Mouse (Mus musculus) kidney, embryonic 14.5 days (tissue): ENCODE data around the gene Trim47. TPM values are rescaled to one million over a fixed set of nuclear protein-coding genes. Genes with fewer than 3 reads are reported as not detected.

Experiments
- ATAC-seq: fragments of 200-750 bp; cut with Nextera tagmentation; 2 replicates; pipeline ENCODE4 v1.8.0; 2017; ENCODE audit warnings: moderate number of reproducible peaks, mild to moderate bottlenecking, moderate TSS enrichment, moderate library complexity; ENCODE audit not compliant: low FRiP score, low TSS enrichment
- H3K27ac ChIP-seq: fragments of 300-500 bp; sonication (generic); 2 replicates; pipeline ENCODE4 v1.5.1; 2014; ENCODE audit warnings: low read depth, mild to moderate bottlenecking, low read length, moderate library complexity, mixed read lengths
- H3K27me3 ChIP-seq: fragments of 300-500 bp; sonication (generic); 2 replicates; pipeline ENCODE4 v1.6.1; 2014; ENCODE audit warnings: mild to moderate bottlenecking, low read length; ENCODE audit not compliant: control insufficient read depth, insufficient read depth
- H3K36me3 ChIP-seq: fragments of 300-500 bp; sonication (generic); 2 replicates; pipeline ENCODE4 v1.6.1; 2014; ENCODE audit warnings: low read length, mixed read lengths; ENCODE audit not compliant: control insufficient read depth, insufficient read depth
- H3K4me1 ChIP-seq: fragments of 300-500 bp; sonication (generic); 2 replicates; pipeline ENCODE4 v1.6.1; 2014; ENCODE audit warnings: low read length, mixed read lengths; ENCODE audit not compliant: control insufficient read depth, insufficient read depth
- H3K4me2 ChIP-seq: fragments of 300-500 bp; sonication (generic); replicated peaks from 2 replicates; pipeline ENCODE4 v1.6.1; 2014; ENCODE audit warnings: low read depth, mild to moderate bottlenecking, low read length
- H3K4me3 ChIP-seq: fragments of 300-500 bp; sonication (generic); 2 replicates; pipeline ENCODE4 v1.5.1; 2014; ENCODE audit warnings: mild to moderate bottlenecking, low read length
- H3K9ac ChIP-seq: fragments of 300-500 bp; sonication (generic); 2 replicates; pipeline ENCODE4 v1.6.1; 2014; ENCODE audit warnings: low read depth, mild to moderate bottlenecking, low read length, moderate library complexity
- H3K9me3 ChIP-seq: fragments of 300-500 bp; sonication (generic); 2 replicates; pipeline ENCODE4 v1.6.1; 2016; ENCODE audit warnings: low read length; ENCODE audit not compliant: control insufficient read depth
- WGBS: fragments of 180-500 bp; shearing (Covaris S2); extraction: QIAGEN DNeasy Blood & Tissue Kit; methylation state at CpG from one replicate; pipeline ENCODE4 v1.1.7; 2014; 5-methylcytosine and 5-hydroxymethylcytosine counted together
- polyA plus RNA-seq: library from polyadenylated mRNA; unstranded; fragments of >200 nt; fragmentation: Nextera tagmentation; extraction: Ambion mirVana; gene quantifications from 2 replicates; pipeline ENCODE4 v1.2.1, GENCODE M21; 2014

The Trim47 gene
- polyA plus RNA-seq, 1 experiment from 2014 or later, result 12.8 TPM

DNA sequence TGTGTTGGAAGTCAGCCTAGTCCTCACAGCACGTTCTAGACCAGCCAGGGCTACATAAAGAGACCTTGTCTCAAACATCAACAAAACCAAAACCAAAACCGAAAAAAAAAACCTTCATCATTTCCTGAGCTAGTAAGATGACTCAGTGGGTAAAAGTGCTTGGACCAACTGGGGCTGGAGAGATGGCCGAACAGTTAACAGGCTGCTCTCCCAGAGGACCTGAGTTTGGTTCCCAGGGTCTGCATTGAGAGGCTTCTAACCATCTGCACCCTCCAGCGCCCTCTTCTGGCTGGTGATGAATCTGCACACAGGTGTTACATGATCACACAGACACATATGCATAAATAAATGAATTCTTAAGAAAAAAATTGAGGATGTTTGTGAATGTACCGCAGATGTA is 55.5 kb downstream of the Trim47 start:
- Histone ChIP-seq H3K4me3 (no peak overlapping the region), H3K9me3 (no peaks in the 10 kb centered on the region), H3K4me1 (no peaks in the 10 kb centered on the region), H3K27ac (no peak overlapping the region), H3K9ac (no peak overlapping the region), H3K36me3 (no peaks in the 10 kb centered on the region), H3K4me2 (no peak overlapping the region), H3K27me3 (no peaks in the 10 kb centered on the region)
- no peak for ATAC-seq
- 63% methylated on average over 5 of the region's 5 CpGs for WGBS

DNA sequence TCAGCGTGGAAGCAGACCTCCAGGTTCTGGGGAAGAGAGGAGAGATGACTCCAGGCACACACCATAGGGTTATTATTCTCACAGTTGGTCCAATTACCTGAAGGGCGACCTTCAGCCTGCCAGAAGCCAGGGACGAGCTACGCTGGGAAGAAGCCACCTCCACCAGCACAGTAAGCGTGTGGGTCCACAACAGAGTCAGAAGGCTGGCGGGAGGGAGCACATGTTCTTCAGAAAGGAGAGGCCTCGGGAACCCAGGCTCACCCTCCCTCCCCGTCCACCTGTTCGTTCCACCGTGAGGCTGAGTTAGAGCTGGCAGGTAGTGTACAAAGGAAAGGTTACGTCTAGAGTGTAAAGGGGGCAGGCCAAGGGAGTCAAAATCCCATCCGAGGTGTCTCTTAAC is 61.7 kb downstream of the Trim47 start:
- no peak overlapping the region for H3K9ac ChIP-seq
- H3K36me3 ChIP-seq, result peaks cover 17% of the 10 kb centered on the region
- no peaks in the 10 kb centered on the region for H3K9me3 ChIP-seq
- H3K4me2 ChIP-seq, result no peak overlapping the region
- no peak overlapping the region for H3K4me3 ChIP-seq
- ATAC-seq, result no peak
- H3K4me1 ChIP-seq, result no peaks in the 10 kb centered on the region
- 85% methylated on average over 12 of the region's 12 CpGs for WGBS
- no peak overlapping the region for H3K27ac ChIP-seq
- H3K27me3 ChIP-seq, result no peaks in the 10 kb centered on the region

DNA sequence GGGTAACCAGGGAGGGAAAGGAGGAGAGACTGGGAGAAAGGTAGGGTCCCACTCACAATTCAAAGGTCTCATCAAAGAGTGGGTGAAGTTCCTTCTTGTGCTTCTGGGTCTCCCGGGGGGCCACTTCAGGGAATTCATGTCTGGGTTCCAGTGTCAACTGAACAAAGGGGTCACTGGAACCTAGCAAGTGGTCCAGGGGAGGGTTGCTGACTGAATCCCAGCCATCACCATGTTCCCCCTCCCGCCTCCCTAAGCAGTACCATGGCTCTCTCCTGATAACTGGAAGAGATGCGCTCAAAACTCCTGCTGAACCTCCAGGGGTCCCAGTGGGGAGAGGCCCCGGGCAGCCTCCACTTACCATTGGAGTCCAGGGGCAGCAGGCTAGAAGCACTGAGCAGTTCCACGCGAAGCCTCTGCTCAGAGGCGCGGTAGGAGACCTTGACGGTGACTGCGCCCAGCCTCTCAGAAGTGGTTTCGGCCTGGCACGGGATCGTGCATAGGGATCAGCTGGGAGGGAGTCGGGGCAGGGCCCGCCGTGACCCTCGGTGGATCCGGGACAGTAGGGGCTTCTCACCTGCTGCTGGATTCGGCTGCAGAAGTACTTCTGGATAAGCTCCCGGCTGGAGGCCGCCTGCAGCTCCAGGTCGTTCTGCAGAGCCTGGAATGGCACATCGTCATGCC is 62.7 kb downstream of the Trim47 start:
- no peak for ATAC-seq

DNA sequence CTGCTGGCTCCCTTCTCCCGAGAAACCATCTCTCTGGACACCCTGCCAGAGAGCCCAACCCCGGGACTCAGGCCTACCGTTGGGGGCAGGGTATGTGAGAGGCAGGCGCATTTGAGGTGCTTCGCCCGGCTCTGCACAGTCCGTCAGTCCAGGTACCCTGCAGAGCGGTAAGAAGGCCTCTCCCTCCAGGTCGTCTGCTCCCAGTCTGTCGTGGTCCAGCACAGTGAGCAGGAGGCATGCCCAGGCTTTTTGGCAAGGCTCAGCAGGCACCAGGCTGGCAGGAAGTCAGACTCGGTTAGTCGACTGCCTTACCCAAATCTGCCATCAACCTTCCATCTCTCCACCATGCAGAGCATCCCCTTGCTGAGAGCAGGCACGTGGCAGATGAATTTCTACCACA is 63.4 kb downstream of the Trim47 start:
- WGBS, result 74% methylated on average over 13 of the region's 13 CpGs
- Histone ChIP-seq H3K9ac (no peak overlapping the region), H3K9me3 (no peaks in the 10 kb centered on the region), H3K4me1 (no peaks in the 10 kb centered on the region), H3K36me3 (peaks cover 35% of the 10 kb centered on the region), H3K27ac (no peak overlapping the region), H3K4me2 (no peak overlapping the region), H3K4me3 (no peak overlapping the region), H3K27me3 (no peaks in the 10 kb centered on the region)
- no peak for ATAC-seq

More for the DNA sequence above, 62.7 kb downstream of the Trim47 start:
- Histone ChIP-seq H3K4me1 (no peaks in the 10 kb centered on the region), H3K27ac (no peak overlapping the region), H3K4me2 (no peak overlapping the region), H3K9ac (no peak overlapping the region; the same call in 1 of the 2 replicates), H3K27me3 (no peaks in the 10 kb centered on the region), H3K4me3 (no peak overlapping the region), H3K36me3 (peaks cover 28% of the 10 kb centered on the region), H3K9me3 (no peaks in the 10 kb centered on the region)
- 74% methylated on average over 23 of the region's 23 CpGs for WGBS

DNA sequence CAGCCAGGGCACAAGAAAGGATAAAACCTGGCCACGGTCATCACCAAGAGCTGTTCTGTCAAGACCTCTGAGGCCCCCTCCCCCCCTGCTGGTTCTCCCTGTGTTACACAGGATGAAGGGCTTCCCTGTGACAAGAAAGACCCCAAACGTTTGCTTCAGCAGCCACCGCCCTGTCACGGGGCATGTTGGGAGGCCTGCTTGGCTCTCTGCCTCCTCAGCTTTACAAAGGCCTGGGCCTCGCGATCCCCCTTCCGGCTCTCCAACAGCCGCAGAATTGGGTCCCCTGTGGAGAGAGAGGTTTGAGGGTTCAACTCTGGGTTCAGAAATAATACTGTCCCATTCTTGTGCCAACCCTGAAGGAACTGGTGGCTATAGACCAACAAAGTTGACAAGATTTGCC is 64.5 kb downstream of the Trim47 start:
- no peak overlapping the region for H3K27ac ChIP-seq
- H3K36me3 ChIP-seq, result peaks cover 46% of the 10 kb centered on the region
- no peaks in the 10 kb centered on the region for H3K9me3 ChIP-seq
- 76% methylated on average over 8 of the region's 8 CpGs for WGBS
- no peak for ATAC-seq
- H3K27me3 ChIP-seq, result no peaks in the 10 kb centered on the region
- H3K9ac ChIP-seq, result no peak overlapping the region
- no peak overlapping the region for H3K4me2 ChIP-seq
- no peak overlapping the region for H3K4me3 ChIP-seq
- no peaks in the 10 kb centered on the region for H3K4me1 ChIP-seq

DNA sequence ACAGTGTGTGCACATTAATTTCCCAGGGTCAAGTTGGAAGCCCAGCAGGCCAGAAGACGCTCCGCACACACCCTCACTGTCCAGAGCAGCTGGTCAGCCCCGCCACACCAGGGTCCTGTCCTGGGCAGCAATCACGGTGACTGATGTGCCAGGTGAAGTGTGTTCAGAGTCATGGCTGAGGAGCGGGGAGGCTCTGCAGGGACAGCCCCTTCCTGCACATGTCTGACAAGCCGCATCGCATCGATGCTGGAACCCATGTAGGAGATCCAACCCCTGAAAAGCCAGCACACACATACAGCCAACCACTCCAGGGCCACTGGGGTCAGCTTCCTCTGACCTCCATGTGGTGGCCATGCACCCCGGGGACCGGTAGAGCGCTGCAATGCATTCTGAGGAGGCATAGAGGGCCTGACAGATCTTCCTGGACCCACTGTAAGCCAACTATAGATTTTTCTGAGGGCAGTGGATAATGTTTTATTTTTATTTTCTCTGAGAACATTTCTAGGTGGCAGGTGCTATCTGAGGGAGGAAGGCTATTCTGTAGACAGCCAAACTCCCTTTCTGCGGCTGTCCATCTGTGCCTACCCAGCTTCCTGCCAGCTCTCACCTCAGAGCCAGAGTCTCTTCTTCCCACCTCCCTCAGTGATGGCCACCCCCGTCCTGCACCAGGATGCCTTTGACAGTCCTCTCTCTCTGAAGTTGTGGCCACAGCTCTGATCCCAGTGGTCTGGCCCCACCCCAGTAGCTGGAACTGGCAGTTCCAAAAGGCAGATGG is 65.2 kb downstream of the Trim47 start:
- ATAC-seq, result no peak
- H3K36me3 ChIP-seq, result peaks cover 53% of the 10 kb centered on the region
- H3K27ac ChIP-seq, result no peak overlapping the region
- no peak overlapping the region for H3K4me2 ChIP-seq
- no peak overlapping the region for H3K9ac ChIP-seq
- no peaks in the 10 kb centered on the region for H3K4me1 ChIP-seq
- no peaks in the 10 kb centered on the region for H3K27me3 ChIP-seq
- no peaks in the 10 kb centered on the region for H3K9me3 ChIP-seq
- H3K4me3 ChIP-seq, result no peak overlapping the region
- WGBS, result 87% methylated on average over 13 of the region's 13 CpGs

DNA sequence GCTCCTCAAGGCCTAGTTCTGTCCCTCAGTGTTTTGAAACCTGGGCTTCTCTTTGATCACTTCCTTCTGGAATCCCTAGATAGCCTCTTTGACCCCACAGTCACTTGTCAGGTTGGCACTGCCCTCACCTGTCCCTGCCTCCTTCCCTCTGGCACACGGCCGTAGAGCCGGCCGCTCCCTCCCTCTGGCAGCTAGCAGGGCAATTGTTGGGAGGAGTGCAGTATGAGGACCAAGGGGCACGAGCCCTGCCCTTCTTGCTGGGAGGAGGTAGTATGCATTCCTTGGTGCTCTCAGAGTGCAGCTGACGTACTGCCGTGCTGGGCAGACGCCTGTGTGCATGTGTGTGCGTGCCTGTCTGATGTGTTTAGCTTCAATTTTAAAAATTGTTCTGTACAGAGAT is 66.4 kb downstream of the Trim47 start:
- no peaks in the 10 kb centered on the region for H3K27me3 ChIP-seq
- H3K9ac ChIP-seq, result no peak overlapping the region
- no peak overlapping the region for H3K27ac ChIP-seq
- no peak overlapping the region for H3K4me3 ChIP-seq
- 86% methylated on average over 9 of the region's 9 CpGs for WGBS
- no peak for ATAC-seq
- H3K9me3 ChIP-seq, result no peaks in the 10 kb centered on the region
- no peaks in the 10 kb centered on the region for H3K4me1 ChIP-seq
- H3K36me3 ChIP-seq, result peaks cover 65% of the 10 kb centered on the region
- H3K4me2 ChIP-seq, result no peak overlapping the region

DNA sequence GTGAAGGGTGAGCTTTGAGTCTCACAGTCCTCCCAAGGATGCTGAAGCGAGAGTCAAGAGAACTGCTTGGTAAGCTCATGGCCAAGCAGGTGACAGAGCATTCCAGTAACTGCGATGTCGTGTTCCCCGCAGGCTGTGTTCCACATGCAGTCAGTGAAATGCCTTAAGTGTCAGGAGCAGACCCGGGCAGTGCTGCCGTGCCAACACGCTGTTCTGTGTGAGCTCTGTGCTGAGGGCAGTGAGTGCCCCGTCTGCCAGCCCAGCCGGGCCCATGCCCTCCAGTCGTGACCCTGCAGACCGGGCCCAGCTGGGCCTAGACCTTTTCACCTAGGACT is 67.4 kb downstream of the Trim47 start:
- Histone ChIP-seq H3K9ac (no peak overlapping the region), H3K9me3 (no peaks in the 10 kb centered on the region), H3K4me1 (no peaks in the 10 kb centered on the region), H3K4me2 (no peak overlapping the region), H3K27me3 (no peaks in the 10 kb centered on the region), H3K27ac (no peak overlapping the region), H3K36me3 (peaks cover 74% of the 10 kb centered on the region), H3K4me3 (no peak overlapping the region)
- WGBS, result 94% methylated on average over 11 of the region's 11 CpGs
- no peak for ATAC-seq

DNA sequence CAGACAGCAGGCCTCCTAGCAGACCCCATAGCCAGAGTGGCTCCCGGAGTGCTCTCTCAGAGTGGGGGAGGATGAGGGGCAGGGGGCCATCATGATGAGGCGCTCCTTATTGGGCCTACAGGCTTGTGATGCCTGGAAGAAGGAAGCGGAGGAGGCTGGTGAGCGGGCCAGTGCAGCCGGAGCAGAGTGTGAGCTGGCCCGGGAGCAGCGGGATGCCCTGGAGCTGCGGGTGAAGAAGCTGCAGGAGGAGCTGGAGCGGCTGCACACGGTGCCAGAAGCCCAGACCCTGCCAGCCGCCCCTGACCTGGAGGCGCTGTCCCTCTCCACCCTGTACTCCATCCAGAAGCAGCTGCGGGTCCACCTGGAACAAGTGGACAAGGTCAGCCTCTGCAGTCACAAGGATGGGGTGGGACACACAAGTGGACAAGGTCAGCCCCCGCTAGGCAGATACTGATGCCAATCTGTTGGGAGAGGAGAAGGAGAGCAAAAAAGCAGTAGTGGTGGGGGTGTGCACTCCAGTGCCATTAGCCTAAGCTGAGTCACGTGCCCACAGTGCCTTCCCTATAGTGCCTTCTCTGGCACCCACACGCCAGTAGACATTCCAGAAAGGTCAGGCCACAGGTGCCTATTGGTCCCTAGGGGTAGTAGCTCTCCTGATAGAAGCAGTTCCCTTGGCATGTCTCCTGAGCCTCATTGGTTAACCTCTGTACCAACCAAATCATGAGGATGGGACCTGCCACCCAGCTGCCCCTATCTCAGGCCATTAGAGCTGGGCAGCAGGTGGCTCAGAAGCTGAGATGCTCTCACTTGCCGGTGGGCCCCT is 67.9 kb downstream of the Trim47 start:
- H3K27me3 ChIP-seq, result no peaks in the 10 kb centered on the region
- WGBS, result 90% methylated on average over 17 of the region's 17 CpGs
- no peak overlapping the region for H3K4me3 ChIP-seq
- no peak overlapping the region for H3K27ac ChIP-seq
- no peaks in the 10 kb centered on the region for H3K4me1 ChIP-seq
- H3K36me3 ChIP-seq, result peaks cover 80% of the 10 kb centered on the region
- H3K4me2 ChIP-seq, result no peak overlapping the region
- H3K9ac ChIP-seq, result no peak overlapping the region
- ATAC-seq, result no peak
- H3K9me3 ChIP-seq, result no peaks in the 10 kb centered on the region
